Mouse (Mus musculus): ENCODE measurements around the gene Ahcyl2.
"Not testable (repeated sequence)": the region's sequence is repeated elsewhere in the genome, so short reads cannot be mapped to it uniquely, and the experiment has no call there.

Ahcyl2 gene

GRCm38 (mm10) chr6:29767813-29768660, at the start of gene Ahcyl2:
Gene Ahcyl2, plus strand, starts transcription at chr6:29768011.
- peak; percentile 87 for DNase-seq (ENCODE audit: low read depth)

GRCm38 (mm10) chr6:29718894-29719329, 48.9 kb upstream of the Ahcyl2 start:
- DNase-seq (ENCODE audit: low read depth), result no peak

GRCm38 (mm10) chr6:29721890-29722289, 45.9 kb upstream of the Ahcyl2 start:
- DNase-seq (ENCODE audit: low read depth), result no peak

- DNase-seq (ENCODE audit: low read depth), result no peak
These were observed 41.1 kb upstream of the Ahcyl2 start for GRCm38 (mm10) chr6:29726576-29727200.

- DNase-seq (ENCODE audit: low read depth), result no peak
These were observed 39.8 kb upstream of the Ahcyl2 start for GRCm38 (mm10) chr6:29728035-29728434.

GRCm38 (mm10) chr6:29729491-29729890, 38.3 kb upstream of the Ahcyl2 start:
- no peak for DNase-seq (ENCODE audit: low read depth)

- no peak for DNase-seq (ENCODE audit: low read depth)
These were observed 32.5 kb upstream of the Ahcyl2 start, which contains the start of gene Smo for GRCm38 (mm10) chr6:29735336-29735688. Gene Smo, plus strand, starts transcription at chr6:29735503.

- DNase-seq (ENCODE audit: low read depth), result no peak
These were observed 31.9 kb upstream of the Ahcyl2 start for GRCm38 (mm10) chr6:29735689-29736451.

- DNase-seq (ENCODE audit: low read depth), result no peak
These were observed 31.0 kb upstream of the Ahcyl2 start for GRCm38 (mm10) chr6:29736610-29737458.

GRCm38 (mm10) chr6:29751466-29752152, 16.2 kb upstream of the Ahcyl2 start:
- no peak for DNase-seq (ENCODE audit: low read depth)

- DNase-seq (ENCODE audit: low read depth), result no peak
These were observed 14.5 kb upstream of the Ahcyl2 start for GRCm38 (mm10) chr6:29753336-29753735.

GRCm38 (mm10) chr6:29756001-29756400, 11.8 kb upstream of the Ahcyl2 start:
- DNase-seq (ENCODE audit: low read depth), result no peak

GRCm38 (mm10) chr6:29756476-29756875, 11.3 kb upstream of the Ahcyl2 start:
- no peak for DNase-seq (ENCODE audit: low read depth)

GRCm38 (mm10) chr6:29758417-29758816, 9.4 kb upstream of the Ahcyl2 start:
- DNase-seq (ENCODE audit: low read depth), result peak; percentile 80

- DNase-seq (ENCODE audit: low read depth), result no peak
These were observed 8.7 kb upstream of the Ahcyl2 start for GRCm38 (mm10) chr6:29759012-29759679.

GRCm38 (mm10) chr6:29760397-29760796, 7.4 kb upstream of the Ahcyl2 start:
- not testable (repeated sequence) for DNase-seq (ENCODE audit: low read depth)

GRCm38 (mm10) chr6:29761282-29761681, 6.5 kb upstream of the Ahcyl2 start:
- DNase-seq (ENCODE audit: low read depth), result no peak

- DNase-seq (ENCODE audit: low read depth), result no peak
These were observed 5.3 kb upstream of the Ahcyl2 start for GRCm38 (mm10) chr6:29762524-29762923.

GRCm38 (mm10) chr6:29766874-29767273, 937 bp upstream of the Ahcyl2 start:
- no peak for DNase-seq (ENCODE audit: low read depth)

GRCm38 (mm10) chr6:29768791-29769441, 1.1 kb downstream of the Ahcyl2 start:
- no peak for DNase-seq (ENCODE audit: low read depth)
